Mouse (Mus musculus) erythroblast, embryonic 14.5 days (primary cell): ENCODE measurements around the gene Rap1b.

Experiments used
- GATA1 ChIP-seq: IDR thresholded peaks from 2 replicates; pipeline ENCODE4 v1.6.1; 2012; ENCODE audit warnings: low read length, inconsistent platforms, mixed read lengths
- TAL1 ChIP-seq: IDR thresholded peaks from 3 replicates; pipeline ENCODE4 v1.6.1; 2012; ENCODE audit warnings: low read length, inconsistent platforms, mixed read lengths

DNA sequence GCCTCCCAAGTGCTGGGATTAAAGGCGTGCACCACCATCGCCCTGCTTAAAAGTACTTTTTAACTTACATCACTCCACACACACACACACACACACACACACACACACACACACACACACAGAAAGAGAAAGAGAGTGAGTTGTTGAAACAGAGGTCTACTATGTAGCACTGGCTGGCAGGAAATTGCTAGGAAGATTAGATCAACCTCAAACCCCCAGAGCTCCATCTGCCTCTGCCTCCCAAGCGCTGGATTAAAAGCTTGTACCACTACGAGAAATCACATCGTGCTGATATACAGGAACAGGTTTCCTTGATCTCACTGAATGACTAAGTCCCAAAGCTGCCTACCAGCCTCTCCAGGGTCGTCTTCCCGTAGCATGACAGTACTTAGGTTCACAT lies 61.2 kb downstream of the Rap1b start:
- TF ChIP-seq GATA1 (no peak), TAL1 (no peak)
